Mouse (Mus musculus) bone marrow macrophage, adult 2 months (primary cell): ENCODE results near the gene Hspa8.

ENCODE experiments used
- CTCF ChIP-seq: IDR thresholded peaks from 2 replicates; pipeline ENCODE4 v1.5.1; 2012; ENCODE audit warnings: low read depth, mild to moderate bottlenecking, low read length, moderate library complexity
- POLR2A ChIP-seq: IDR thresholded peaks from 2 replicates; pipeline ENCODE4 v1.6.1; 2012; ENCODE audit warnings: mild to moderate bottlenecking, low read depth, low read length, borderline replicate concordance

DNA sequence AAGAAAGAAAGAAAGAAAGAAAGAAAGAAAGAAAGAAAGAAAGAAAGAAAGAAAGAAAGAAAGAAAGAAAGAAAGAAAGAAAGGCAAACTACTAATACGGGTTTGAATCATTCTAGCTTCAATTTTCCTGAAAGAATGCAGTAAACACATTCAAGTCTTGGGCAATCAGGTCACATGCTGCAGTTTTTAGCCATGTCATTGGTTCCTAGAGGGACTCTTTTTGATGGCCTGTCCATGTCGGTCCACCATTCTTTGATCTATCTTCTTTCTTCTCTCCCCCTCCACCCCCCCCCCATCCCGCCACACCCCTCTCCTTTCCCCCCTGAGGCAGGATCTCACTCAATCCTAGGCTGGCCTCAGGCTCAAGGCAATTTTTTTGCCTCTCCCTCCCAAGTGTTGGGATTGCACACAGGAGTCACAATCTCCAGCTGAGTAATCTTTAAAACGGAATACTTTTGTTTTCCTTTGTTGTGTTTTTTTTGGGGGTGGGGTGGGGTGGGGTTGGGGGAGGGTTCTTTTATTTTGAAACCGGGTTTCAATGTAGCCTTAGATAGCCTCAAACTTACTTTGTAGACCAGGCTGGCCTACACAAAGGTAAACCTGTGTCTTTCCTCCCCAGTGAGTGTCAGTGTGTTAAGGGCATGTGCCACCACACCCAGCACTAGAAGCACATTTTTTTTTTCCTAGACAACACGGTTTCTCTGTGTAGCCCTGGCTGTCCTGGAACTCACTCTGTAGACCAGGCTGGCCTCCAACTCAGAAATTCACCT lies 8.7 kb upstream of the Hspa8 start:
- TF ChIP-seq POLR2A: no peak
- no peak for TF ChIP-seq CTCF
